Mouse (Mus musculus) lung, adult 2 months (tissue): ENCODE measurements around the gene Atp6v1g1. TPM values are rescaled to one million over a fixed set of nuclear protein-coding genes. Genes with fewer than 3 reads are reported as not detected.

Source experiments
- DNase-seq: peaks from one replicate; pipeline ENCODE4 v3.0.0; 2022
- H3K4me1 ChIP-seq: fragments of 200-500 bp; 2 replicates; pipeline ENCODE4 v1.6.1; 2011; ENCODE audit warnings: low read length; ENCODE audit not compliant: control insufficient read depth, insufficient read depth
- H3K4me3 ChIP-seq: fragments of 200-500 bp; replicated peaks from 2 replicates; pipeline ENCODE3; 2011; ENCODE audit warnings: low read depth, mild to moderate bottlenecking, control low read depth, low read length; ENCODE audit errors: extremely low read depth
- CTCF ChIP-seq: fragments of 200-500 bp; IDR thresholded peaks from 2 replicates; pipeline ENCODE4 v1.5.1; 2011; ENCODE audit warnings: mild to moderate bottlenecking, low read length, control low read depth; ENCODE audit not compliant: insufficient read depth
- POLR2A ChIP-seq: fragments of 200-500 bp; IDR thresholded peaks from 2 replicates; pipeline ENCODE4 v1.6.1; 2011; ENCODE audit warnings: low read depth, mild to moderate bottlenecking, control low read depth, low read length, borderline replicate concordance; ENCODE audit errors: extremely low read depth
- WGBS: fragments of 180-500 bp; shearing (Covaris S2); methylation state at CpG from one replicate; pipeline ENCODE4 v1.1.7; 2018; 5-methylcytosine and 5-hydroxymethylcytosine counted together
- polyA plus RNA-seq: library from polyadenylated mRNA; depleted of rRNA; stranded (reverse); fragments of >200 nt; gene quantifications from 2 replicates; pipeline ENCODE4 v1.2.3, GENCODE M21; 2012; rRNA removed

Gene Atp6v1g1
- polyA plus RNA-seq, 1 experiment, result 56.6 TPM

- peaks cover 4% of the 10 kb centered on the region for H3K4me1 ChIP-seq
- TF ChIP-seq CTCF (no peak), POLR2A (no peak)
- 98% methylated on average over 4 of the region's 4 CpGs for WGBS
- no peak for DNase-seq
- H3K4me3 ChIP-seq, result no peak overlapping the region
These were observed 51.4 kb downstream of the Atp6v1g1 start for GRCm38 (mm10) chr4:63596010-63596409.

Other genes with a start within 250 kb of the Atp6v1g1 start
- 3.9 and 4.7 TPM in 2 replicates for gene Orm1, start 200.2 kb upstream of the Atp6v1g1 start, polyA plus RNA-seq
- 0.22 and 0.50 TPM in 2 replicates for gene Orm3, start 188.6 kb upstream of the Atp6v1g1 start, polyA plus RNA-seq
- 0.45 and 0.49 TPM in 2 replicates for gene Orm2, start 182.3 kb upstream of the Atp6v1g1 start, polyA plus RNA-seq
- gene Akna, start 141.4 kb upstream of the Atp6v1g1 start, polyA plus RNA-seq, result 22.2 and 22.7 TPM in 2 replicates
- 6.4 and 7.8 TPM in 2 replicates for gene Whrn, start 48.8 kb upstream of the Atp6v1g1 start, polyA plus RNA-seq
- 11.2 and 15.2 TPM in 2 replicates for gene Tmem268, start 14.0 kb downstream of the Atp6v1g1 start, polyA plus RNA-seq
- not detected in 2 replicates for gene Gm11213, start 60.5 kb downstream of the Atp6v1g1 start, polyA plus RNA-seq
- gene Tex48, start 77.7 kb downstream of the Atp6v1g1 start, polyA plus RNA-seq, result not detected in 2 replicates
- not detected in 2 replicates for gene Gm11214, start 118.6 kb downstream of the Atp6v1g1 start, polyA plus RNA-seq
- gene Tnfsf15, start 200.3 kb downstream of the Atp6v1g1 start, polyA plus RNA-seq, result 0.56 and 0.57 TPM in 2 replicates